In genomic region chr12:85687846-85688245, GRCm38 (mm10) we compare ENCODE assay signal across 12 mouse cellular contexts. TPM values are rescaled to one million over a fixed set of nuclear protein-coding genes. Genes with fewer than 3 reads are reported as not detected.
DNase-seq lines count a peak whose midpoint lies in the region; ATAC-seq and TF ChIP-seq lines count a peak whose summit lies in the region.
"Had no signal": no experiment of that assay in that cellular context is flagged by ENCODE, and none has a peak within 500 bp of the region (broad histone marks: within the 10 kb centered on the region; RNA-seq: fewer than 3 reads in every experiment).

No protein-coding gene starts in this region.

- ATAC-seq in intestine, postnatal 0 days: no peak
- ATAC-seq in intestine, embryonic 15.5 days: no peak
- ATAC-seq in megakaryocyte, adult 5-6 weeks (ENCODE audit: poor library complexity, severe bottlenecking): peak; percentile 69
- ATAC-seq in forebrain, embryonic 15.5 days (replicated peaks): no peak
- ATAC-seq in megakaryocyte-erythroid progenitor cell, adult 5-6 weeks (replicated peaks; ENCODE audit: low FRiP score, low TSS enrichment, poor library complexity, severe bottlenecking): no peak

- no peaks in the 10 kb centered on the region for H3K27me3 ChIP-seq in intestine, postnatal 0 days (replicated peaks; ENCODE audit: control insufficient read depth, insufficient read depth, low read length)
- no peaks in the 10 kb centered on the region for H3K27me3 ChIP-seq in intestine, embryonic 15.5 days (replicated peaks)
- H3K27me3 ChIP-seq in forebrain, embryonic 15.5 days: no peaks in the 10 kb centered on the region

- no peak overlapping the region for H3K9ac ChIP-seq in intestine, postnatal 0 days (ENCODE audit: low read depth, low read length)
- no peak overlapping the region for H3K9ac ChIP-seq in intestine, embryonic 15.5 days
- no peak overlapping the region for H3K9ac ChIP-seq in forebrain, embryonic 15.5 days (replicated peaks)

- H3K4me3 ChIP-seq in intestine, postnatal 0 days (ENCODE audit: low read depth, low read length): no peak overlapping the region
- no peak overlapping the region for H3K4me3 ChIP-seq in intestine, embryonic 15.5 days (replicated peaks)
- no peak overlapping the region for H3K4me3 ChIP-seq in forebrain, embryonic 15.5 days
- H3K4me3 ChIP-seq: hindbrain, embryonic 10.5 days had no signal

- H3K36me3 ChIP-seq in intestine, postnatal 0 days (ENCODE audit: control insufficient read depth, insufficient read depth): no peaks in the 10 kb centered on the region
- H3K36me3 ChIP-seq in intestine, embryonic 15.5 days: no peaks in the 10 kb centered on the region
- H3K36me3 ChIP-seq in forebrain, embryonic 15.5 days: no peaks in the 10 kb centered on the region
- H3K36me3 ChIP-seq: hindbrain, embryonic 10.5 days had no signal

- peak; percentile 47 for DNase-seq in thymus, postnatal 0 days (ENCODE audit: low spot score)
- DNase-seq in thymus, adult 18-20 months: no peak
- DNase-seq in adrenal gland, postnatal 14 days: no peak
- DNase-seq: cerebellum, postnatal 14 days; heart, adult 2 months; kidney, adult 2 months had no signal

- no peak overlapping the region for H3K4me2 ChIP-seq in intestine, postnatal 0 days (replicated peaks; ENCODE audit: low read depth)
- H3K4me2 ChIP-seq in intestine, embryonic 15.5 days (replicated peaks): no peak overlapping the region
- no peak overlapping the region for H3K4me2 ChIP-seq in forebrain, embryonic 15.5 days (replicated peaks)

- TF ChIP-seq CTCF in intestine, postnatal 0 days (IDR thresholded peaks at IDR 0.05; ENCODE audit: low read depth): peak; percentile 49

- H3K9me3 ChIP-seq in intestine, postnatal 0 days (ENCODE audit: control insufficient read depth): no peaks in the 10 kb centered on the region
- no peaks in the 10 kb centered on the region for H3K9me3 ChIP-seq in intestine, embryonic 15.5 days
- no peaks in the 10 kb centered on the region for H3K9me3 ChIP-seq in forebrain, embryonic 15.5 days
- H3K9me3 ChIP-seq: hindbrain, embryonic 10.5 days had no signal

- no peaks in the 10 kb centered on the region for H3K4me1 ChIP-seq in intestine, postnatal 0 days (replicated peaks; ENCODE audit: control insufficient read depth, insufficient read depth, low read length)
- H3K4me1 ChIP-seq in intestine, embryonic 15.5 days (replicated peaks): no peaks in the 10 kb centered on the region
- H3K4me1 ChIP-seq in forebrain, embryonic 15.5 days: no peaks in the 10 kb centered on the region

- H3K27ac ChIP-seq in intestine, postnatal 0 days (ENCODE audit: low read depth, low read length): no peak overlapping the region
- no peak overlapping the region for H3K27ac ChIP-seq in intestine, embryonic 15.5 days
- no peak overlapping the region for H3K27ac ChIP-seq in forebrain, embryonic 15.5 days (replicated peaks)
- H3K27ac ChIP-seq: heart, adult 2 months; hindbrain, embryonic 10.5 days had no signal

- 62% methylated on average over 6 of the region's 6 CpGs for WGBS in intestine, postnatal 0 days
- WGBS in intestine, embryonic 15.5 days: 60% methylated on average over 6 of the region's 6 CpGs
- WGBS in forebrain, embryonic 15.5 days: 83% methylated on average over 6 of the region's 6 CpGs

RNA-seq across cellular contexts. Expression of gene Batf, which starts 1.4 kb away (rescaled TPM):
- 2.5 and 3.0 TPM in 2 replicates for polyA plus RNA-seq in intestine, postnatal 0 days (2015; fragmentation: Nextera tagmentation; extraction: Ambion mirVana)
- 2.6 and 2.9 TPM in 2 replicates for polyA plus RNA-seq in intestine, embryonic 15.5 days (2015; fragmentation: Nextera tagmentation; extraction: Ambion mirVana)
- polyA plus RNA-seq in thymus, postnatal 0 days (2015; fragmentation: Nextera tagmentation; extraction: Ambion mirVana): 16.9 and 18.2 TPM in 2 replicates
- 10.6 and 11.5 TPM in 2 replicates for total RNA-seq in megakaryocyte, adult 5-6 weeks (2015)
- total RNA-seq in megakaryocyte, adult 5-6 weeks (2017): 31.5 and 41.2 TPM in 2 replicates
- 0.40 and 0.66 TPM in 2 replicates for polyA plus RNA-seq in forebrain, embryonic 15.5 days (2015; fragmentation: Nextera tagmentation; extraction: Ambion mirVana)
- 3.3 and 4.7 TPM in 2 replicates for total RNA-seq in megakaryocyte-erythroid progenitor cell, adult 5-6 weeks (2014; fragmentation: Nextera tagmentation)
- 10.4 and 32.5 TPM in 2 replicates for total RNA-seq in megakaryocyte-erythroid progenitor cell, adult 5-6 weeks (2017)
- total RNA-seq in adrenal gland, postnatal 14 days (2021): 0.74 and 1.7 TPM in 2 replicates

RNA-seq across cellular contexts. Expression of gene Flvcr2, which starts 58.5 kb away (rescaled TPM):
- polyA plus RNA-seq in intestine, postnatal 0 days (2015; fragmentation: Nextera tagmentation; extraction: Ambion mirVana): 12.2 and 14.9 TPM in 2 replicates
- 2.3 and 2.4 TPM in 2 replicates for polyA plus RNA-seq in intestine, embryonic 15.5 days (2015; fragmentation: Nextera tagmentation; extraction: Ambion mirVana)
- polyA plus RNA-seq in thymus, postnatal 0 days (2015; fragmentation: Nextera tagmentation; extraction: Ambion mirVana): 0.17 and 0.25 TPM in 2 replicates
- not detected in 2 replicates for total RNA-seq in megakaryocyte, adult 5-6 weeks (2015)
- not detected in 2 replicates for total RNA-seq in megakaryocyte, adult 5-6 weeks (2017)
- 4.2 and 4.4 TPM in 2 replicates for polyA plus RNA-seq in forebrain, embryonic 15.5 days (2015; fragmentation: Nextera tagmentation; extraction: Ambion mirVana)
- not detected in 2 replicates for total RNA-seq in megakaryocyte-erythroid progenitor cell, adult 5-6 weeks (2014; fragmentation: Nextera tagmentation)
- total RNA-seq in megakaryocyte-erythroid progenitor cell, adult 5-6 weeks (2017): not detected in 2 replicates
- 4.3 and 5.7 TPM in 2 replicates for total RNA-seq in adrenal gland, postnatal 14 days (2021)
